Mouse (Mus musculus) forebrain, postnatal 0 days (tissue): ENCODE results near the gene Gm9803. TPM values are rescaled to one million over a fixed set of nuclear protein-coding genes. Genes with fewer than 3 reads are reported as not detected.

ENCODE experiments used
- ATAC-seq: fragments of 200-750 bp; cut with Nextera tagmentation; 2 replicates; pipeline ENCODE4 v1.8.0; 2017; ENCODE audit warnings: mild to moderate bottlenecking, moderate library complexity
- DNase-seq: peaks from one replicate; pipeline ENCODE4 v3.0.0-alpha.2; 2015
- H3K27ac ChIP-seq: fragments of 300-500 bp; sonication (generic); 2 replicates; pipeline ENCODE4 v1.5.1; 2014; ENCODE audit warnings: low read depth, mild to moderate bottlenecking, antibody characterized with exemption, low read length, moderate library complexity, mixed read lengths
- H3K27me3 ChIP-seq: fragments of 300-500 bp; sonication (generic); 2 replicates; pipeline ENCODE4 v1.6.1; 2014; ENCODE audit warnings: mild to moderate bottlenecking, low read length, mixed read lengths; ENCODE audit not compliant: insufficient read depth
- H3K36me3 ChIP-seq: fragments of 300-500 bp; sonication (generic); 2 replicates; pipeline ENCODE4 v1.6.1; 2014; ENCODE audit warnings: mild to moderate bottlenecking, moderate library complexity; ENCODE audit not compliant: insufficient read depth
- H3K4me1 ChIP-seq: fragments of 300-500 bp; sonication (generic); 2 replicates; pipeline ENCODE4 v1.6.1; 2014; ENCODE audit warnings: antibody characterized with exemption; ENCODE audit not compliant: insufficient read depth
- H3K4me2 ChIP-seq: fragments of 300-500 bp; sonication (generic); 2 replicates; pipeline ENCODE4 v1.6.1; 2014; ENCODE audit warnings: low read depth, mild to moderate bottlenecking, moderate library complexity
- H3K4me3 ChIP-seq: fragments of 300-500 bp; sonication (generic); 2 replicates; pipeline ENCODE4 v1.5.1; 2014; ENCODE audit warnings: low read depth, low read length, mixed read lengths
- H3K9ac ChIP-seq: fragments of 300-500 bp; sonication (generic); 2 replicates; pipeline ENCODE4 v1.6.1; 2014; ENCODE audit warnings: mild to moderate bottlenecking
- H3K9me3 ChIP-seq: fragments of 300-500 bp; sonication (generic); 2 replicates; pipeline ENCODE4 v1.6.1; 2016; ENCODE audit warnings: low read length
- CTCF ChIP-seq: sonication (generic); IDR thresholded peaks from 2 replicates; pipeline ENCODE4 v1.5.1; 2016; ENCODE audit warnings: antibody characterized with exemption, control low read depth, low read depth
- WGBS: fragments of 180-500 bp; shearing (Covaris S2); extraction: QIAGEN DNeasy Blood & Tissue Kit; methylation state at CpG from one replicate; pipeline ENCODE4 v1.1.7; 2014; 5-methylcytosine and 5-hydroxymethylcytosine counted together
- polyA plus RNA-seq: library from polyadenylated mRNA; unstranded; fragments of >200 nt; fragmentation: Nextera tagmentation; extraction: Ambion mirVana; gene quantifications from 2 replicates; pipeline ENCODE4 v1.2.1, GENCODE M21; 2015
- total RNA-seq: library from RNA; depleted of rRNA; stranded (reverse); fragments of >200 nt; gene quantifications from 2 replicates; pipeline ENCODE4 v1.2.3, GENCODE M21; 2014; rRNA removed

Gm9803 gene
- total and polyA plus RNA-seq, 2 experiments from 2014 or later: 16.4 to 39.4 TPM

DNA sequence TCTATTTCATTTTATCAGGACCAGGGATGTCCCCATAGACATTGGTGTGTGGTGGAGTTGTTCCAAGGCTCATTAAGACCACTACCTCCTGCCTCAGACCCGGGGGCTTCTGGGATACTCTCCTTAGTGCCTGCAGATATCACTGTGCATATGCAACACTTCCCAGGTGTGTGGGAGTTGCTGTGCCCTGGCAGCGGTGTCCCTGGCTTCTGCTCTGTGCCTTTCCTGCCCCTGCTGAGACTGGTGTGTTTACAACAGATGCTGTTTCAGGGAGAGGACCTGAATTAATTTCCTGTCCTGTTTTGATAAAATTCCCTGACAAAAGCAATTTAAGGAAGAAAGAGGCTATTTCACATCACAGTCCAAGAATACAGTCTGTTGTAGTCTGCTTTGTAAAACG lies 27.0 kb downstream of the Gm9803 start:
- no peak for TF ChIP-seq CTCF
- no peaks in the 10 kb centered on the region for H3K4me1 ChIP-seq
- no peaks in the 10 kb centered on the region for H3K9me3 ChIP-seq
- H3K9ac ChIP-seq: no peak overlapping the region
- ATAC-seq: no peak
- no peak overlapping the region for H3K27ac ChIP-seq
- H3K36me3 ChIP-seq: no peaks in the 10 kb centered on the region
- H3K4me2 ChIP-seq: no peak overlapping the region
- H3K27me3 ChIP-seq: no peaks in the 10 kb centered on the region
- DNase-seq: no peak
- 37% methylated on average over 3 of the region's 3 CpGs for WGBS
- no peak overlapping the region for H3K4me3 ChIP-seq

GRCm38 (mm10) chr10:43551388-43551787 lies 27.5 kb downstream of the Gm9803 start:
- H3K4me3 ChIP-seq: no peak overlapping the region
- DNase-seq: no peak
- ATAC-seq: no peak
- WGBS: 31% methylated on average over 3 of the region's 3 CpGs
- no peaks in the 10 kb centered on the region for H3K9me3 ChIP-seq
- no peak overlapping the region for H3K4me2 ChIP-seq
- H3K27ac ChIP-seq: no peak overlapping the region
- no peaks in the 10 kb centered on the region for H3K36me3 ChIP-seq
- TF ChIP-seq CTCF: no peak
- no peak overlapping the region for H3K9ac ChIP-seq
- no peaks in the 10 kb centered on the region for H3K27me3 ChIP-seq
- no peaks in the 10 kb centered on the region for H3K4me1 ChIP-seq

DNA sequence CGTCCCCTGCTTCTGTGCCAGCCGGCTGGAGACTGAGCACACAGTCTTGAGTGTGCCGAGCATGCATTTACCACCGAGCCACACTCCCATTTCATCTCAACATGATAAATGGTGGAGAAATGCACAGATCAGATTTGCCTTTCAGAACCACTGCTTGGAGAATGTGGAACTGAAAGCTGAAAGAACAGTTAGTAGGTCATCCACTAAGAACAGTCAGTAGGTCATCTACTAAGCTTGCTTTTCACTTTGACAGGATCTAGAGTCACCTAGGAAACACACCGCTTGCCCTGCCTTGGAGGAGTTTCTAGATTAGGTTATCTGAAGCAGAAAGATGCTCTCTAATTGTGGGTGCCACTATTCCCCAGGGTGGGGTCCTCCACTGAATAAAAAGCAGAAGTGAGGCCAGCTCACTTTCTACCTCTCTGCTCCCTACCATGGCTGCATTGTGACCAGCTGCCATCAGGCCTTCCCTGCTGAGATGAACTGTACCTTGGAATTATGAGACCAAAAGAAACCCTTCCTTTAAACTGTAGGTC lies 33.8 kb downstream of the Gm9803 start:
- WGBS: 89% methylated on average over 5 of the region's 5 CpGs
- Histone ChIP-seq H3K4me1 (no peaks in the 10 kb centered on the region), H3K9me3 (no peaks in the 10 kb centered on the region), H3K4me2 (no peak overlapping the region), H3K9ac (no peak overlapping the region), H3K36me3 (no peaks in the 10 kb centered on the region), H3K4me3 (no peak overlapping the region), H3K27me3 (no peaks in the 10 kb centered on the region), H3K27ac (no peak overlapping the region)
- DNase-seq (no peak), ATAC-seq (no peak)
- no peak for TF ChIP-seq CTCF

DNA sequence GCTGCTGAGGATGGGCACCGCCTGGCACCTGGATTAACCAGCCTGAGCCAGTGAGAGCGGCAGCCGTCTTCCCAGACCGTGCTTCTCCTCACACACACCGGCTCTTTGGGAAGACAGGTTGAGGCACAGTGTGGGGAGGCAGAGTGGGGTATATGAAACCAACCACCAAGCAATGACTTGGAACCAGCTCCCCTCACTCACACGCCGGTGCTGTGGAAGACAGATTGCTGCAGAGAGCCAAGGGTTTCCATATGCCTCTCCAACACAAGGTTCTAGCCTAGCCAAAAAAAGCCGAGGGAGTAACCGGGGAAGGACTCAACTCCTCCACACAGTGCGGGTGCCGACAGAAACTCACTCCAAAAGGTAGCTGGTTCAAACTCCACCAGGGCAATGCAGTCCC lies 35.4 kb downstream of the Gm9803 start:
- no peaks in the 10 kb centered on the region for H3K9me3 ChIP-seq
- ATAC-seq (peak; percentile 85), DNase-seq (peak; percentile 32)
- TF ChIP-seq CTCF: no peak
- H3K9ac ChIP-seq: no peak overlapping the region
- no peaks in the 10 kb centered on the region for H3K27me3 ChIP-seq
- WGBS: 57% methylated on average over 11 of the region's 11 CpGs
- no peak overlapping the region for H3K4me2 ChIP-seq
- 0 out of 2 replicates have a peak overlapping the region, but pooled peaks have one; percentile 2 for H3K27ac ChIP-seq
- no peak overlapping the region for H3K4me3 ChIP-seq
- no peaks in the 10 kb centered on the region for H3K36me3 ChIP-seq
- H3K4me1 ChIP-seq: no peaks in the 10 kb centered on the region

- H3K27me3 ChIP-seq: no peaks in the 10 kb centered on the region
- H3K36me3 ChIP-seq: no peaks in the 10 kb centered on the region
- H3K4me3 ChIP-seq: no peak overlapping the region
- no peak overlapping the region for H3K27ac ChIP-seq
- no peak for ATAC-seq
- WGBS: 34% methylated on average over 2 of the region's 2 CpGs
- TF ChIP-seq CTCF: no peak
- no peak overlapping the region for H3K4me2 ChIP-seq
- H3K4me1 ChIP-seq: no peaks in the 10 kb centered on the region
- H3K9ac ChIP-seq: no peak overlapping the region
- no peaks in the 10 kb centered on the region for H3K9me3 ChIP-seq
- no peak for DNase-seq
Measured at GRCm38 (mm10) chr10:43560765-43561164, 36.9 kb downstream of the Gm9803 start.

- 95% methylated on average over 2 of the region's 2 CpGs for WGBS
- Histone ChIP-seq H3K4me1 (no peaks in the 10 kb centered on the region), H3K4me3 (no peak overlapping the region), H3K27me3 (no peaks in the 10 kb centered on the region), H3K9me3 (no peaks in the 10 kb centered on the region), H3K4me2 (no peak overlapping the region), H3K27ac (no peak overlapping the region), H3K36me3 (no peaks in the 10 kb centered on the region), H3K9ac (no peak overlapping the region)
- TF ChIP-seq CTCF: no peak
- no peak for DNase-seq
- no peak for ATAC-seq
Measured at GRCm38 (mm10) chr10:43561311-43561710, 37.4 kb downstream of the Gm9803 start.

Other genes starting within 250 kb of the Gm9803 start
- gene Bend3, start 45.3 kb upstream of the Gm9803 start, total RNA-seq: 8.5 and 11.1 TPM in 2 replicates
- 2.0 and 2.2 TPM in 2 replicates for gene Bend3, start 45.3 kb upstream of the Gm9803 start, polyA plus RNA-seq
- gene 1700021F05Rik, start 16.9 kb downstream of the Gm9803 start, total RNA-seq: 33.7 and 35.2 TPM in 2 replicates
- 81.3 and 93.3 TPM in 2 replicates for gene 1700021F05Rik, start 16.9 kb downstream of the Gm9803 start, polyA plus RNA-seq
- 1,087 and 1,453 TPM in 2 replicates for gene Cd24a, start 54.2 kb downstream of the Gm9803 start, total RNA-seq
- 668 and 889 TPM in 2 replicates for gene Cd24a, start 54.2 kb downstream of the Gm9803 start, polyA plus RNA-seq